Mouse (Mus musculus): ENCODE measurements around the gene Gm10065. TPM values are rescaled to one million over a fixed set of nuclear protein-coding genes. Genes with fewer than 3 reads are reported as not detected.
"Not testable (repeated sequence)": the region's sequence is repeated elsewhere in the genome, so short reads cannot be mapped to it uniquely, and the experiment has no call there.

Gm10065 gene
- not detected in 2 replicates for polyA plus RNA-seq (2015; fragmentation: Nextera tagmentation; extraction: Ambion mirVana)

- ATAC-seq (replicated peaks; ENCODE audit: extremely low read depth, insufficient read depth, low FRiP score), result peak; percentile 75
- Histone ChIP-seq H3K9ac (ENCODE audit: low read length) (peak within 1 kb of the TSS; percentile 72), H3K4me3 (ENCODE audit: low read length) (peak within 1 kb of the TSS; percentile 70), H3K27ac (ENCODE audit: low read length) (peak within 1 kb of the TSS; percentile 80), H3K4me2 (ENCODE audit: low read depth, low read length) (peak within 1 kb of the TSS; percentile 66)
- WGBS, result 5% methylated on average over 19 of the region's 31 CpGs
- H3K4me1 ChIP-seq (ENCODE audit: control insufficient read depth, insufficient read depth, low read length); H3K36me3 ChIP-seq (ENCODE audit: control insufficient read depth, insufficient read depth); H3K27me3 ChIP-seq (ENCODE audit: control insufficient read depth, insufficient read depth, low read length); H3K9me3 ChIP-seq (replicated peaks; ENCODE audit: control insufficient read depth, low read length): not testable (repeated sequence)
These were observed at the start of gene Gm10065, which contains the start of gene Zkscan4 for GRCm38 (mm10) chr13:21478759-21479670. TSS of gene Gm10065 (minus strand) at chr13:21479441. TSS of gene Zkscan4 (plus strand) at chr13:21478907.

GRCm38 (mm10) chr13:21506221-21506649 lies 27.0 kb upstream of the Gm10065 start:
- Histone ChIP-seq H3K36me3 (ENCODE audit: control insufficient read depth, insufficient read depth) (no peaks in the 10 kb centered on the region), H3K9me3 (replicated peaks; ENCODE audit: control insufficient read depth, low read length) (no peaks in the 10 kb centered on the region), H3K4me1 (ENCODE audit: control insufficient read depth, insufficient read depth, low read length) (peaks cover 4% of the 10 kb centered on the region; the same call in 1 of the 2 replicates), H3K4me3 (ENCODE audit: low read length) (peak overlapping the region; percentile 78), H3K27ac (ENCODE audit: low read length) (peak overlapping the region; percentile 87), H3K27me3 (ENCODE audit: control insufficient read depth, insufficient read depth, low read length) (no peaks in the 10 kb centered on the region), H3K9ac (ENCODE audit: low read length) (peak overlapping the region; percentile 83), H3K4me2 (ENCODE audit: low read depth, low read length) (peak overlapping the region; percentile 60)
- ATAC-seq (replicated peaks; ENCODE audit: extremely low read depth, insufficient read depth, low FRiP score), result peak; percentile 100
- under 1% methylated on average over 21 of the region's 21 CpGs for WGBS

GRCm38 (mm10) chr13:21502296-21502695 lies 23.1 kb upstream of the Gm10065 start:
- no peak for ATAC-seq (replicated peaks; ENCODE audit: extremely low read depth, insufficient read depth, low FRiP score)
- no peaks in the 10 kb centered on the region for H3K9me3 ChIP-seq (replicated peaks; ENCODE audit: control insufficient read depth, low read length)
- 81% methylated on average over 5 of the region's 5 CpGs for WGBS
- peaks cover 4% of the 10 kb centered on the region; the same call in 1 of the 2 replicates for H3K4me1 ChIP-seq (ENCODE audit: control insufficient read depth, insufficient read depth, low read length)
- H3K36me3 ChIP-seq (ENCODE audit: control insufficient read depth, insufficient read depth), result no peaks in the 10 kb centered on the region
- H3K27ac ChIP-seq (ENCODE audit: low read length), result no peak overlapping the region
- H3K9ac ChIP-seq (ENCODE audit: low read length), result no peak overlapping the region
- no peak overlapping the region for H3K4me2 ChIP-seq (ENCODE audit: low read depth, low read length)
- no peak overlapping the region for H3K4me3 ChIP-seq (ENCODE audit: low read length)
- no peaks in the 10 kb centered on the region for H3K27me3 ChIP-seq (ENCODE audit: control insufficient read depth, insufficient read depth, low read length)

GRCm38 (mm10) chr13:21501182-21501581 lies 21.9 kb upstream of the Gm10065 start, which contains the start of gene Gm11273:
TSS of gene Gm11273 (minus strand) at chr13:21501418.
- not testable (repeated sequence) for H3K4me1 ChIP-seq (ENCODE audit: control insufficient read depth, insufficient read depth, low read length); H3K27ac ChIP-seq (ENCODE audit: low read length); ATAC-seq (replicated peaks; ENCODE audit: extremely low read depth, insufficient read depth, low FRiP score); H3K4me3 ChIP-seq (ENCODE audit: low read length); H3K4me2 ChIP-seq (ENCODE audit: low read depth, low read length); H3K9me3 ChIP-seq (replicated peaks; ENCODE audit: control insufficient read depth, low read length); H3K27me3 ChIP-seq (ENCODE audit: control insufficient read depth, insufficient read depth, low read length); H3K36me3 ChIP-seq (ENCODE audit: control insufficient read depth, insufficient read depth); H3K9ac ChIP-seq (ENCODE audit: low read length)
- WGBS, result 86% methylated on average over 17 of the region's 17 CpGs

- Histone ChIP-seq H3K27ac (ENCODE audit: low read length) (no peak within 1 kb of the TSS), H3K4me3 (ENCODE audit: low read length) (no peak within 1 kb of the TSS), H3K9me3 (replicated peaks; ENCODE audit: control insufficient read depth, low read length) (no peaks in the 10 kb centered on the region), H3K36me3 (ENCODE audit: control insufficient read depth, insufficient read depth) (no peaks in the 10 kb centered on the region), H3K4me2 (ENCODE audit: low read depth, low read length) (no peak within 1 kb of the TSS), H3K9ac (ENCODE audit: low read length) (no peak within 1 kb of the TSS), H3K4me1 (ENCODE audit: control insufficient read depth, insufficient read depth, low read length) (no peaks in the 10 kb centered on the region), H3K27me3 (ENCODE audit: control insufficient read depth, insufficient read depth, low read length) (no peaks in the 10 kb centered on the region)
- no peak for ATAC-seq (replicated peaks; ENCODE audit: extremely low read depth, insufficient read depth, low FRiP score)
- WGBS, result 89% methylated on average over 21 of the region's 21 CpGs
These were observed 15.8 kb upstream of the Gm10065 start, which contains the start of gene AK157302 for GRCm38 (mm10) chr13:21495080-21495479. TSS of gene AK157302 (plus strand) at chr13:21495223.

- 91% methylated on average over 5 of the region's 5 CpGs for WGBS
- ATAC-seq (replicated peaks; ENCODE audit: extremely low read depth, insufficient read depth, low FRiP score), result no peak
- Histone ChIP-seq H3K9ac (ENCODE audit: low read length) (no peak overlapping the region), H3K27ac (ENCODE audit: low read length) (no peak overlapping the region), H3K4me1 (ENCODE audit: control insufficient read depth, insufficient read depth, low read length) (no peaks in the 10 kb centered on the region), H3K4me2 (ENCODE audit: low read depth, low read length) (no peak overlapping the region), H3K4me3 (ENCODE audit: low read length) (no peak overlapping the region), H3K36me3 (ENCODE audit: control insufficient read depth, insufficient read depth) (no peaks in the 10 kb centered on the region), H3K27me3 (ENCODE audit: control insufficient read depth, insufficient read depth, low read length) (no peaks in the 10 kb centered on the region), H3K9me3 (replicated peaks; ENCODE audit: control insufficient read depth, low read length) (no peaks in the 10 kb centered on the region)
These were observed 13.6 kb upstream of the Gm10065 start for GRCm38 (mm10) chr13:21492847-21493246.

GRCm38 (mm10) chr13:21486881-21487280 lies 7.6 kb upstream of the Gm10065 start:
- no peaks in the 10 kb centered on the region; the same call in 1 of the 2 replicates for H3K36me3 ChIP-seq (ENCODE audit: control insufficient read depth, insufficient read depth)
- H3K4me3 ChIP-seq (ENCODE audit: low read length), result no peak overlapping the region
- no peak for ATAC-seq (replicated peaks; ENCODE audit: extremely low read depth, insufficient read depth, low FRiP score)
- 84% methylated on average over 1 of the region's 1 CpGs for WGBS
- no peak overlapping the region for H3K4me2 ChIP-seq (ENCODE audit: low read depth, low read length)
- H3K27ac ChIP-seq (ENCODE audit: low read length), result no peak overlapping the region
- H3K9me3 ChIP-seq (replicated peaks; ENCODE audit: control insufficient read depth, low read length), result peaks cover 4% of the 10 kb centered on the region; the same call in 1 of the 2 replicates
- no peaks in the 10 kb centered on the region for H3K4me1 ChIP-seq (ENCODE audit: control insufficient read depth, insufficient read depth, low read length)
- H3K9ac ChIP-seq (ENCODE audit: low read length), result no peak overlapping the region
- no peaks in the 10 kb centered on the region for H3K27me3 ChIP-seq (ENCODE audit: control insufficient read depth, insufficient read depth, low read length)

- Histone ChIP-seq H3K4me2 (ENCODE audit: low read depth, low read length) (no peak overlapping the region), H3K36me3 (ENCODE audit: control insufficient read depth, insufficient read depth) (no peaks in the 10 kb centered on the region), H3K9me3 (replicated peaks; ENCODE audit: control insufficient read depth, low read length) (no peaks in the 10 kb centered on the region), H3K4me3 (ENCODE audit: low read length) (no peak overlapping the region), H3K27me3 (ENCODE audit: control insufficient read depth, insufficient read depth, low read length) (no peaks in the 10 kb centered on the region), H3K27ac (ENCODE audit: low read length) (no peak overlapping the region), H3K9ac (ENCODE audit: low read length) (no peak overlapping the region), H3K4me1 (ENCODE audit: control insufficient read depth, insufficient read depth, low read length) (no peaks in the 10 kb centered on the region)
- no peak for ATAC-seq (replicated peaks; ENCODE audit: extremely low read depth, insufficient read depth, low FRiP score)
- 36% methylated on average over 4 of the region's 4 CpGs for WGBS
These were observed 6.8 kb downstream of the Gm10065 start for GRCm38 (mm10) chr13:21472427-21472826.

GRCm38 (mm10) chr13:21469097-21469496 lies 10.1 kb downstream of the Gm10065 start:
- Histone ChIP-seq H3K27ac (ENCODE audit: low read length) (no peak overlapping the region), H3K27me3 (ENCODE audit: control insufficient read depth, insufficient read depth, low read length) (no peaks in the 10 kb centered on the region), H3K4me3 (ENCODE audit: low read length) (peak overlapping the region; percentile 76; the same call in 1 of the 2 replicates), H3K4me1 (ENCODE audit: control insufficient read depth, insufficient read depth, low read length) (no peaks in the 10 kb centered on the region), H3K9ac (ENCODE audit: low read length) (peak overlapping the region; percentile 18; the same call in 1 of the 2 replicates), H3K9me3 (replicated peaks; ENCODE audit: control insufficient read depth, low read length) (no peaks in the 10 kb centered on the region), H3K4me2 (ENCODE audit: low read depth, low read length) (peak overlapping the region; percentile 98), H3K36me3 (ENCODE audit: control insufficient read depth, insufficient read depth) (no peaks in the 10 kb centered on the region)
- ATAC-seq (replicated peaks; ENCODE audit: extremely low read depth, insufficient read depth, low FRiP score), result no peak
- 10% methylated on average over 9 of the region's 9 CpGs for WGBS

Measured in heart, embryonic 16.5 days (tissue).